Mouse (Mus musculus) cerebellum, adult 2 months (tissue): ENCODE data around the gene Ino80.

Source experiments
- CTCF ChIP-seq: fragments of 200-500 bp; IDR thresholded peaks from 2 replicates; pipeline ENCODE4 v1.5.1; 2011; ENCODE audit warnings: low read depth, mild to moderate bottlenecking, control low read depth, low read length, moderate library complexity, borderline replicate concordance; ENCODE audit not compliant: insufficient read depth
- POLR2A ChIP-seq: fragments of 200-500 bp; IDR thresholded peaks from 2 replicates; pipeline ENCODE4 v1.6.1; 2011; ENCODE audit warnings: low read length, control low read depth, borderline replicate concordance; ENCODE audit not compliant: insufficient read depth

GRCm38 (mm10) chr2:119356310-119356709 lies 121.2 kb downstream of the Ino80 start:
- TF ChIP-seq CTCF (no peak), POLR2A (no peak)
